Mouse (Mus musculus) heart, postnatal 14 days (tissue): ENCODE data around the gene Igsf21. TPM values are rescaled to one million over a fixed set of nuclear protein-coding genes. Genes with fewer than 3 reads are reported as not detected.

Experiments
- DNase-seq, 2 experiments: peaks; one replicate each; pipeline ENCODE4 v3.0.0; 2021 to 2022
- intact Hi-C: fragments of 180-260 bp; cut with DNase I; formaldehyde crosslinking; loops from one replicate; pipeline ENCODE4 v1.15.1; 2025
- total RNA-seq, 2 experiments: library from RNA; stranded (reverse); gene quantifications; 2 replicates each; pipeline ENCODE4 v1.2.3; 2021

Igsf21 gene
- total RNA-seq, 2 experiments from 2014 or later: 0.31 TPM; not detected in 1

- DNase-seq: no peak
- intact Hi-C loops: no loop called here
These were observed 175.5 kb downstream of the Igsf21 start for GRCm38 (mm10) chr4:140071047-140071446.

- no peak for DNase-seq
- intact Hi-C loops: no loop called here
These were observed 176.3 kb downstream of the Igsf21 start for GRCm38 (mm10) chr4:140070331-140070652.

GRCm38 (mm10) chr4:140069563-140070330 lies 176.8 kb downstream of the Igsf21 start:
- intact Hi-C loops: no loop called here
- no peak for DNase-seq

- no peak for DNase-seq
- intact Hi-C loops: no loop called here
These were observed 178.1 kb downstream of the Igsf21 start for GRCm38 (mm10) chr4:140068468-140068867.

DNA sequence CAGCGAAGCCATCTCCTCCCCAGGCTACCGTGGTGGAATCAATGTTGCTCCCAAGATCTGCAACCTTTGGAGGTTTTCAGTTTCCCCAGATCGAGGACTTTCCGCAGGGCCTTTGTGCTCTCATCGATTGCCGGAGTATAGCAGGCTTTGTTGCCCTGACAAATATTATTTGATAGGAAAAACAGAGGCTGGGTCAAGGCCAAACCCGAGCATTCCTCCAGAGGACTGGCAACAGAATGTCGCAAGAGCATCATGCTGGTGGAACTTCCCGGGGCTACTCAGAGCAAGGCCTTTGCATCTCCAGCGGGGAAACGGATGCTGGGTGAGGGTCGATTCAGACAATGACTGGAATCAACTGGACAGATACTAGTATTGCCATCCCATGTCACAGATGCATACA lies 180.6 kb downstream of the Igsf21 start:
- intact Hi-C loops: no loop called here
- no peak for DNase-seq

DNA sequence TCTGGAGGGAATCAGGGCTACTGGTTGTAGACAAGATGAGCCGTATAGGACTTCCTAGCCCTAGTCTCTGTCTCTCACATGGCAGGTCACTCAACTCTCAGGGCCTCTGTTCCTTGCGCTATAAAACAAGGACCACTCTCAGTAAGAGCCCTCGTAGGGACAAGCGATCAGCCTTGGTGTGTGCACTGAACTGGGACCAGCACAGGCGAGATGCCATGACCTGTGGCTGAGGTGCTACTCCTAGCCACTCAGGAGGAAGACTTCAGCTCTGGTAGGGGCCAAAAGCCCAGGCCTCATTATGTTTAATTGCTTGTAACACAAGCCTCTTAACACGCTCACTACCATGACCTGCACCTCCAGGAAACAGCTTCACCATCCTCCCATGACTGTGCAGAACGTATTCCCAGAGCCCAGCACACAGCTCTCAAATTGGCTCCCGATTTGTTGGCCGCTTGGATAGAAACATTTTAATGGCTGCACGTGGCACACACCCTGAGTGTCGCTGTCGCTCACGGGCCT lies 183.4 kb downstream of the Igsf21 start:
- intact Hi-C loops: no loop called here
- DNase-seq: no peak

GRCm38 (mm10) chr4:140060251-140060650 lies 186.3 kb downstream of the Igsf21 start:
- DNase-seq: no peak
- intact Hi-C loops: no loop called here

GRCm38 (mm10) chr4:140053042-140053441 lies 193.5 kb downstream of the Igsf21 start:
- intact Hi-C loops: no loop called here
- no peak for DNase-seq

GRCm38 (mm10) chr4:140052575-140052974 lies 194.0 kb downstream of the Igsf21 start:
- DNase-seq: no peak

GRCm38 (mm10) chr4:140047807-140048362 lies 198.7 kb downstream of the Igsf21 start:
- intact Hi-C loops: no loop called here
- DNase-seq: no peak

More at GRCm38 (mm10) chr4:140052575-140052974, 194.0 kb downstream of the Igsf21 start:
- intact Hi-C loops: no loop called here

- intact Hi-C loops: no loop called here
- DNase-seq: peak; percentile 25 to 27
These were observed 202.6 kb downstream of the Igsf21 start for GRCm38 (mm10) chr4:140043953-140044352.

GRCm38 (mm10) chr4:140038586-140039411 lies 207.8 kb downstream of the Igsf21 start:
- intact Hi-C loops: no loop called here
- no peak for DNase-seq

- DNase-seq: peak; percentile 17 to 49
- intact Hi-C loops: no loop called here
These were observed 208.7 kb downstream of the Igsf21 start for GRCm38 (mm10) chr4:140037784-140038387.

DNA sequence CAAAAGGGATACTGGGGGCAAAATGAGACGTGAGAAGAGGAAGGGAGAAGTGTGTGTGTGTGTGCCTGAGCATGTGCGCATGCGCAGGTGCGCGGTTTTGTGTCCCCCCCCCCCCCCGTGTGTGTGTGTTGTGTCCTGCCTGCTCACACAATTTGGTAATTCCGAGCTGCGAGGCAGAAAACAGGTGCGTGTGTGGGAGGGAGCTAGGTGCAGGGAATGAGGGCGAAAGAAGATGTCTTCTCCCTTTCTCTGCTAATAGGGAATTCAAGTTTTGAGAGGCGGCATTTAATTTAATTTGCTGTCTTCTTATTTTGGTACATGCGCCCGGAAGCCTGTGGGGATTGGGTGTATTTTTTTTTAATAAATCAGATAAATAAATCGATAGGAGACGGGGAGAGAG lies 211.4 kb downstream of the Igsf21 start:
- no peak for DNase-seq
- intact Hi-C loops: no loop called here

GRCm38 (mm10) chr4:140033394-140033793 lies 213.2 kb downstream of the Igsf21 start:
- DNase-seq: peak; percentile 30 to 46
- intact Hi-C loops: loop anchor here (5.0 kb wide), 1 partner anchor 156 kb away; no protein-coding TSS in a partner anchor

- DNase-seq: peak; percentile 34 to 59
These were observed 216.2 kb downstream of the Igsf21 start for GRCm38 (mm10) chr4:140030415-140030814.

GRCm38 (mm10) chr4:140030040-140030386 lies 216.6 kb downstream of the Igsf21 start:
- peak in 1 of 2 experiments; percentile 10 for DNase-seq
- intact Hi-C loops: loop anchor here (5.0 kb wide), 1 partner anchor 153 kb away; no protein-coding TSS in a partner anchor

More at GRCm38 (mm10) chr4:140030415-140030814, 216.2 kb downstream of the Igsf21 start:
- intact Hi-C loops: loop anchor here (5.0 kb wide), 1 partner anchor 153 kb away; no protein-coding TSS in a partner anchor

GRCm38 (mm10) chr4:140029324-140030039 lies 217.1 kb downstream of the Igsf21 start:
- DNase-seq: no peak
- intact Hi-C loops: loop anchor here (5.0 kb wide), 1 partner anchor 152 kb away; no protein-coding TSS in a partner anchor

- intact Hi-C loops: no loop called here
- DNase-seq: no peak
These were observed 222.8 kb downstream of the Igsf21 start for GRCm38 (mm10) chr4:140023833-140024232.

DNA sequence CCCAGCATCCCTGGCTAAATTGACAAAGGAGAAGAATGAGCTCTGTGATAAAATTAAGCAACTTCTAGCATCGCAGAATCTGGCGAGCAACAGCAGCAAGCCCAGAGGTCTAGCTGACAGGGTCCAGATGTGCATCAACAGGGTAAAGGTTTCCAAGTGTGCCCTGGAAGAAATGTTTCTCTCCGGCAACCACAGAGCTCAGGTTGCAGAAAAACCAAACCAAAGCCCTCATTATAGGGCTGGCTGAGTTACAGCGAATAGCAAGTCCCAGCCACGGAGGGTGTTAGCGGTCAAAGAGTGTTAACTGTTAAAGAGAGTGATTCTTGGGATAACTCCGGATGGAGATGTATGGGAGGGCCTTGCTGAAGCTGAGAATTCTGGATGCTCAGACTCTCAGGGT lies 230.7 kb downstream of the Igsf21 start:
- DNase-seq: no peak
- intact Hi-C loops: no loop called here
